Mouse (Mus musculus): ENCODE measurements at regions not wholly inside any gene's neighbourhood (a gene's known extent, or its start where the extent isn't known, plus 50 kb on each side); places are given as distances from the start of the nearest gene placed in this dataset.
A peak's percentile ranks its signal among the peaks of the same experiment; 100 is the strongest.

DNA sequence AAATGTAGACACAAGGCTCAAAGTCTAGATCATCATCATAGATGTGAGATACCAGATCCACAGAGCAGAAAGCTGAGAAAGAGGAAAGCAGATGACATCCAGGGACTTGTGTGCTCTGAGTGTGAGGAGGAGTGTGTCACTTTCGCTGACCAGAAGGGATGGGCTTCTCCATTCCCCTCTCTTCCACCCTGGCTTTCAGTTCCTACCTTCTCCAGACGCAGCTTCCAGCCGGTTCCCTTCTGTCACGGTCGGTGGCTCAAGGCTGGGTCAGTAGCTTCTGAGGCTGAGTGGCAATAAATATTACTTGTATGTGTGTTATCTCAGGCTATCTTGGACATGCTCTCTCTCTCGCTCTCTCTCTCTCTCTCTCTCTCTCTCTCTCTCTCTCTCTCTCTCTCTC, 94.2 kb upstream of the Irf2bp2 start:
- Histone ChIP-seq H3K36me3 (ENCODE audit: control insufficient read depth, insufficient read depth) (no peaks in the 10 kb centered on the region), H3K79me2 (ENCODE audit: control insufficient read depth, insufficient read depth) (no peaks in the 10 kb centered on the region)
- no peak for TF ChIP-seq USF1 (IDR thresholded peaks at IDR 0.05; ENCODE audit: low read depth)

DNA sequence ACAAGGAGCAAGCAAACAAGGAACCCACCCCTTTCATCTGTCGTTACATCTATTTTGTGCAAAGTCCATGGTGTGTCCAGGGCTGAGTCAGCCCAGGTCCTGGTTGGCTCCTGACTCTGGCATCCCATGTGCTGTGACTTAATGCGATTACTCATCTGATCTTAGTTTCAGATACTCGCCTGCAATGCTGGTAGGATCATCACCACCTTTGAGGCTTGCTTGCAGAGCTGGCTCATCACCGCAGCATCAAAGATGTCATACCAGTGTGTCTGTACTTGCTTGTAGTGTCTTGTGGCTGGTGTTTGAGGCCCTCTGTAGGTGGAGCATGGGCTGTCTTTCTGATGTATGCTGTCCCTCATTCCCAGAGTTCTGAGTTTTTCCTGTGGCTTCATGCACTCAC, 93.0 kb upstream of the Irf2bp2 start:
- Histone ChIP-seq H3K4me3 (ENCODE audit: insufficient read depth, poor library complexity, severe bottlenecking) (no peak overlapping the region), H3K79me3 (ENCODE audit: low read depth) (no peaks in the 10 kb centered on the region), H3ac (ENCODE audit: control insufficient read depth, insufficient read length, low read depth) (no peak overlapping the region), H3K36me3 (ENCODE audit: control insufficient read depth, insufficient read depth) (no peaks in the 10 kb centered on the region), H3K79me2 (ENCODE audit: control insufficient read depth, insufficient read depth) (no peaks in the 10 kb centered on the region), H3K27me3 (ENCODE audit: control insufficient read depth, insufficient read depth, insufficient read length) (no peaks in the 10 kb centered on the region)
- TF ChIP-seq USF1 (IDR thresholded peaks at IDR 0.05; ENCODE audit: low read depth), result no peak
- TF ChIP-seq MYOD1 (IDR thresholded peaks at IDR 0.05; ENCODE audit: control insufficient read depth, insufficient read length, low read depth), result peak; percentile 47
- no peak for TF ChIP-seq MYOG (IDR thresholded peaks at IDR 0.05; ENCODE audit: control insufficient read depth, extremely low read depth, insufficient read length)
- TF ChIP-seq FOSL1 (IDR thresholded peaks at IDR 0.05; ENCODE audit: insufficient read depth, low read length, poor library complexity, severe bottlenecking), result peak; percentile 52
- TF ChIP-seq CEBPB (IDR thresholded peaks at IDR 0.05; ENCODE audit: low read depth), result no peak
- TF ChIP-seq CTCF (IDR thresholded peaks at IDR 0.05; ENCODE audit: control insufficient read depth, insufficient read depth, insufficient read length), result no peak
- peak; percentile 56 for TF ChIP-seq MAX (IDR thresholded peaks at IDR 0.05)

More for the DNA sequence above, 94.2 kb upstream of the Irf2bp2 start:
- Histone ChIP-seq H3ac (ENCODE audit: control insufficient read depth, insufficient read length, low read depth) (no peak overlapping the region), H3K27me3 (ENCODE audit: control insufficient read depth, insufficient read depth, insufficient read length) (no peaks in the 10 kb centered on the region), H3K79me3 (ENCODE audit: low read depth) (no peaks in the 10 kb centered on the region), H3K4me3 (ENCODE audit: insufficient read depth, poor library complexity, severe bottlenecking) (no peak overlapping the region)

DNA sequence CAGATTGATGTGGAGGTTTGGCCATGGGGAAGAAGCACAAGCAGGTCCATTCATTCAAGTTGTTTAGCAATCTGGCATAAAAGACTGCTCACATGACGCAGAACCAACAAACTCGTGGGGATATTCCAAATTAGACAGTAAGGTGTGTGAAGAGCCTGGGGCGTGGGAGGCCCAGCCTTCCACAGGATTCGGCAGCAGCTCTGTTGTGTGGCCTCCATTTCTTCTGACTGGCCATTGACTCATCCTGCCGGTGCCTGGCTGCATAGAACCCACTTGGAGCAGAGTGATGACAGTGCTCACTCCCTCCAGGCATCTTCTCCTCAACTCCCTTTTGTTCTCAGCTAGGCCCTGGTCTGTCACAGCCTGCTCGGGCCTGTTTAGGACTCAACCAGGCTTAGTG, 91.6 kb upstream of the Irf2bp2 start:
- TF ChIP-seq USF1 (IDR thresholded peaks at IDR 0.05; ENCODE audit: low read depth) (peak; percentile 61), MYOD1 (IDR thresholded peaks at IDR 0.05; ENCODE audit: control insufficient read depth, insufficient read length, low read depth) (no peak)

DNA sequence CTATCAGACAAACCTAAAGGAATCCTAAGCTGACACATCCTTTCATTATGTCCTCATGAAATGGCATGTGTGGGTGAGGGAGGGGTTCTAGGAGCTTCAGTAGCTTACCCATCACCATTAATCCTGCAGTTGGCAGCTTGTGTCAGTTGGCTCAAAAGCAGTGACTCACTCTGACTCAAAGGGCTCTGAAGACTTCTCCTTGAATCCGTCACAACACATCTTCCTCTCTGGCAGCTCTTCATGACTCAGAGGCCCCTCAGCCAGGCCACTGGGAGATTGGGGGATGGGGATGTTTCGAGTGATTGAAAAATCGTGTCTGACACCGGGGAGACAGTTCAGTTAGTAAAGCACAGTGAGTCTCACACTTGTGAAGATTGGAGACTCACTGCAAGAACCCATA, 90.2 kb upstream of the Irf2bp2 start:
- no peaks in the 10 kb centered on the region for H3K79me3 ChIP-seq (ENCODE audit: low read depth)
- no peak overlapping the region for H3ac ChIP-seq (ENCODE audit: control insufficient read depth, insufficient read length, low read depth)
- H3K4me3 ChIP-seq (ENCODE audit: insufficient read depth, poor library complexity, severe bottlenecking), result no peak overlapping the region
- TF ChIP-seq MAX (IDR thresholded peaks at IDR 0.05) (no peak), MYOG (IDR thresholded peaks at IDR 0.05; ENCODE audit: control insufficient read depth, extremely low read depth, insufficient read length) (no peak), FOSL1 (IDR thresholded peaks at IDR 0.05; ENCODE audit: insufficient read depth, low read length, poor library complexity, severe bottlenecking) (peak; percentile 99), CTCF (IDR thresholded peaks at IDR 0.05; ENCODE audit: control insufficient read depth, insufficient read depth, insufficient read length) (no peak), MYOD1 (IDR thresholded peaks at IDR 0.05; ENCODE audit: control insufficient read depth, insufficient read length, low read depth) (peak; percentile 93), USF1 (IDR thresholded peaks at IDR 0.05; ENCODE audit: low read depth) (peak; percentile 4), CEBPB (IDR thresholded peaks at IDR 0.05; ENCODE audit: low read depth) (no peak)
- H3K79me2 ChIP-seq (ENCODE audit: control insufficient read depth, insufficient read depth), result no peaks in the 10 kb centered on the region
- no peaks in the 10 kb centered on the region for H3K36me3 ChIP-seq (ENCODE audit: control insufficient read depth, insufficient read depth)
- H3K27me3 ChIP-seq (ENCODE audit: control insufficient read depth, insufficient read depth, insufficient read length), result no peaks in the 10 kb centered on the region

More for the DNA sequence above, 91.6 kb upstream of the Irf2bp2 start:
- Histone ChIP-seq H3K79me3 (ENCODE audit: low read depth) (no peaks in the 10 kb centered on the region), H3K4me3 (ENCODE audit: insufficient read depth, poor library complexity, severe bottlenecking) (no peak overlapping the region), H3K27me3 (ENCODE audit: control insufficient read depth, insufficient read depth, insufficient read length) (no peaks in the 10 kb centered on the region), H3K79me2 (ENCODE audit: control insufficient read depth, insufficient read depth) (no peaks in the 10 kb centered on the region), H3ac (ENCODE audit: control insufficient read depth, insufficient read length, low read depth) (no peak overlapping the region), H3K36me3 (ENCODE audit: control insufficient read depth, insufficient read depth) (no peaks in the 10 kb centered on the region)

DNA sequence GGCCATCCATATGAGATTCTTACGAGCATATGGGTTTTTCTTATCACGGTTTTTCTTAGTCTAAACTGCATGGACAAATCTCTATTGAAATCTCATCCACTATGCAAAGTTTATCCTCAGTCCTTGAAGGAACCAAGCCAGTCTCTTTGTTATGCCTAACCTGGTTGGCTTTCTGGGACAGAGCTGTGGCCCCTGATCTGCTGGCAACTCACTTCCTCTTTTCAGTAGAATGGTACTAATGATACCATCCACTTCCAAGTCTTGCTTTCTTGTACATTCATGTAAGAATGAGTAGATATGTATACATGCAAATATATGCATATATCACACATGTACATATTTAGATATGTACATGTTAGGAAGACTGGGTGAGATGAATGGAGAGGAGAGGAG, 89.8 kb upstream of the Irf2bp2 start:
- H3ac ChIP-seq (ENCODE audit: control insufficient read depth, insufficient read length, low read depth), result no peak overlapping the region
- no peak overlapping the region for H3K4me3 ChIP-seq (ENCODE audit: insufficient read depth, poor library complexity, severe bottlenecking)
- H3K79me2 ChIP-seq (ENCODE audit: control insufficient read depth, insufficient read depth), result no peaks in the 10 kb centered on the region
- TF ChIP-seq MAX (IDR thresholded peaks at IDR 0.05), result no peak
- no peaks in the 10 kb centered on the region for H3K36me3 ChIP-seq (ENCODE audit: control insufficient read depth, insufficient read depth)
- no peaks in the 10 kb centered on the region for H3K79me3 ChIP-seq (ENCODE audit: low read depth)
- H3K27me3 ChIP-seq (ENCODE audit: control insufficient read depth, insufficient read depth, insufficient read length), result no peaks in the 10 kb centered on the region

DNA sequence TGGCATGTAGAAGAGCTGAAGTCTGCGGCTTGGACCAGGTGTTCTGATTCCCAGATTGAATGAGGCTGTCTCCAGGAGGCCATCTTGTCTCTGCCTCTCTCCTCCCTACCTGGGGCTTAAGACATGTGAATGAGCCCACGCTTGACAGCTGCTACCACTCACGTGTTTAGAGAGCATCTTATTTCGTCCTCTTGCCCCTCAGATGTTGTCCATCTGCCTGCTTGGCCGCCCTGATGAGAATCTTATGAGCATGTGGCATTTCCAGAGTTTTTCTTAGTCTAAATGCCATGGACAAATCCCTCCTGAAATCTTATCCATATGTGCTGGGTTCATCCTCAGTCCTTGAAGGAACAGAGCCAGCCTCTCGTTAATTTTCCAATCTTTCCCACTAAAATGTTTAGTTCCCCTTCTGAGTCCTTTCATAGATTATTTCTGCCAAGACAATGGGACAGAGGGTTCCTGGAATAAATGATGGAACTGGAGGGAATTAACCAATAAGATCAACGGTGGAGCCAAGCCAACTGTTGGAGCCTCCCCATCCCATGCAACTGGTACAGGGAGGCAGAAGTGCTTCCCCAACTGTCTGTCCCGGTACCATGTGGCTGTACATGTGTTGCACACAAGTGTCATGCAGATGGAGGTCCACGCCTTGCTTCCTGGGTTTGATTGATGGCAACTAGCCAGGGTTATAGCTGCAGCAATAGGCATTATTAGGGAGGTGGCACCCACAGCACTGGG, 89.2 kb upstream of the Irf2bp2 start:
- Histone ChIP-seq H3K27me3 (ENCODE audit: control insufficient read depth, insufficient read depth, insufficient read length) (no peaks in the 10 kb centered on the region), H3K36me3 (ENCODE audit: control insufficient read depth, insufficient read depth) (no peaks in the 10 kb centered on the region), H3K79me3 (ENCODE audit: low read depth) (no peaks in the 10 kb centered on the region), H3K4me3 (ENCODE audit: insufficient read depth, poor library complexity, severe bottlenecking) (no peak overlapping the region), H3ac (ENCODE audit: control insufficient read depth, insufficient read length, low read depth) (no peak overlapping the region), H3K79me2 (ENCODE audit: control insufficient read depth, insufficient read depth) (no peaks in the 10 kb centered on the region)
- TF ChIP-seq FOSL1 (IDR thresholded peaks at IDR 0.05; ENCODE audit: insufficient read depth, low read length, poor library complexity, severe bottlenecking) (no peak), MYOD1 (IDR thresholded peaks at IDR 0.05; ENCODE audit: control insufficient read depth, insufficient read length, low read depth) (no peak), MYOG (IDR thresholded peaks at IDR 0.05; ENCODE audit: control insufficient read depth, extremely low read depth, insufficient read length) (no peak), CEBPB (IDR thresholded peaks at IDR 0.05; ENCODE audit: low read depth) (no peak), MAX (IDR thresholded peaks at IDR 0.05) (no peak), USF1 (IDR thresholded peaks at IDR 0.05; ENCODE audit: low read depth) (no peak), CTCF (IDR thresholded peaks at IDR 0.05; ENCODE audit: control insufficient read depth, insufficient read depth, insufficient read length) (no peak)
